Mouse (Mus musculus): ENCODE results near the gene Esf1.
A peak's percentile ranks its signal among the peaks of the same experiment; 100 is the strongest.
"Not testable (repeated sequence)": the region's sequence is repeated elsewhere in the genome, so short reads cannot be mapped to it uniquely, and the experiment has no call there.

Gene Esf1

GRCm38 (mm10) chr2:140170127-140170802 is at the start of gene Esf1, which contains the start of gene Ndufaf5:
TSS of gene Esf1 (minus strand) at chr2:140170564.
TSS of gene Ndufaf5 (plus strand) at chr2:140170649.
- DNase-seq (ENCODE audit: low read depth, low spot score) = peak; percentile 96

- no peak for DNase-seq (ENCODE audit: low read depth, low spot score)
Observed at GRCm38 (mm10) chr2:140215965-140216364, 45.6 kb upstream of the Esf1 start.

DNA sequence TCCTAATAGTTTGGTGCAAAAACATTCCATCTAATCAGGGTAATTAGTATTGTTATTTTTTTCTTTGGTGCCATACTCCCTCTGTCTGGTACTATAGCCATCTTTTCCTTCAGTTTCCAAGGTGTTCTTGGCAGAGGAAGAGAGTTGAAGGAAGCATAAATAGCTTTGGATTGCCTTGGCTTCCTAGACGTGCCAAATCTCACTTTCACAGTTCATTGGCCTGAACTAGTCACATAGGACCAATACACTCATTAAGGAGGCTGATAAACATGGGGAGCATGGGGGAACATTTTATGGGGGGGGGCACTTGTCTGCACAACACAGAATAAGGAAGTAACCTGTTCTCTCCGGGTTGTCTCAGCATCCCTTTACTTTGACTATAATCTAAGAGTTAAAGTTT is 45.1 kb upstream of the Esf1 start:
- DNase-seq (ENCODE audit: low read depth, low spot score) = no peak

GRCm38 (mm10) chr2:140214519-140215027 is 44.2 kb upstream of the Esf1 start:
- no peak for DNase-seq (ENCODE audit: low read depth, low spot score)

- no peak for DNase-seq (ENCODE audit: low read depth, low spot score)
Observed at GRCm38 (mm10) chr2:140203756-140204155, 33.4 kb upstream of the Esf1 start.

- no peak for DNase-seq (ENCODE audit: low read depth, low spot score)
Observed at GRCm38 (mm10) chr2:140202573-140202972, 32.2 kb upstream of the Esf1 start.

DNA sequence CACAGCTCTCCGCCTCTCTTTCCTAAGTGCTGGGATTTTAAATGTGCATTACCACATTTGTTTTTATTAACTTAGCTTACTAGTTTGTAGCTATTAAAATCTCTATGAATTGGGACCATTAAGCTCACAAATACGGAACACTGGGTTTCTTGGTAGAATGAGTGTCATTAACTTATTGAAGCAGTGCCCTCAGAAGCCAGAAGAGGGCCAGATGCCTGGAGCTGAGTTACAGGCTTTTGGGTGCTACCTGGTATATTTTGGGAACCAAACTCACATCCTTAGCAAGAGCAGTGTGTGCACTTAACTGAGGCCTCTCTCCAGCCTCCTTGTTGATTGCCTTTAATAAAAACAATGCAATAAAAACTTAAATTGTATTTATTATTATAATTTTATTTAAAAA is 30.3 kb upstream of the Esf1 start:
- no peak for DNase-seq (ENCODE audit: low read depth, low spot score)

DNA sequence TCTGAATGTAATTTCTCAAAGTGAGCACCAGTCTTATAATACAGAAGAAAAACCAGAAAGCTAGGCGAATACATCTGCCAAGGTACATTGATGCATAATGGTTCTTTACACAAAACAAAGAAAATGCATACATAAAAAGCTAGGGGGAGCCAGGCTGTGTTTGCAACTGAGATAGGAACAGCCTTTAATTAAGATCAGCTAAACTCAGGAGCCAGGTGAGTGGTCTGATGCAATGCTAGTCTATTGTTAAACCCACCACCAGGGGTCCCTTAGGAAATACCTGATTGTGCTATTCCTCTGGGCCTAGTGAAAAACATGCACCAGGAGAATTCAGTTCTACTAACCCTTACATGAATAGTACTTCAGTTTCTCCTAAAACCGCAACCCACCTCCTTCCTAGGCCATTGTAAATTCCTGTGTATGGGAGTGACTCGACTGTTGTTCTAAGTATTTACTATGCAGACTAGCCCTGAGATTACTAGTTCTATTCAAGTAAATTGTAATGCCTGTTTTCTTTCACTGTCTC is 15.4 kb upstream of the Esf1 start:
- not testable (repeated sequence) for DNase-seq (ENCODE audit: low read depth, low spot score)

GRCm38 (mm10) chr2:140170803-140171553 is 614 bp upstream of the Esf1 start:
- DNase-seq (ENCODE audit: low read depth, low spot score) = no peak

GRCm38 (mm10) chr2:140169057-140169456 is 1.3 kb downstream of the Esf1 start:
- no peak for DNase-seq (ENCODE audit: low read depth, low spot score)

DNA sequence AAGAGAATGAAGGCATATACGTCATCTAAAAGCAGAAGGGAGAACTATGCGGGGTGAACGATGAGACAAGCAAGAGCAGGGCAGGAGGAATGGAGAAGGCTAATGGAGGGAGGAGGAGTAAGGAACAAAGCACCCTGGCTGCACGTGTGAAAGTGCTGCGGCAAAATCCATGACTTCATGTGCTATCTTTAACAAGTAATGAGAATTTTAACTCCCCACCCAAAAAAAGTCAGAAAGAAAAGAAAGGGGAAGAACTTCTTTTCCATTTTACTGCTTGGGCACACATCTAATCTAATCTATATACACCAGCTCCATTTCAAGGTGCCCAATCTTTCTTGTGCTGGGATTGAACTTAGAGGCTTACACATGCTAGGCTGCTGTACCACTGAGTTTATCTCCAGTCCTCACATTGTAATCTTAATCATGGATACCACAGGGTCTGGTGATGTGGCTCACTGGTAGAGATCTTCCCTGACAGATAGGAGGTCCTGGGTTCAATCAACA is 7.0 kb downstream of the Esf1 start:
- no peak for DNase-seq (ENCODE audit: low read depth, low spot score)

DNA sequence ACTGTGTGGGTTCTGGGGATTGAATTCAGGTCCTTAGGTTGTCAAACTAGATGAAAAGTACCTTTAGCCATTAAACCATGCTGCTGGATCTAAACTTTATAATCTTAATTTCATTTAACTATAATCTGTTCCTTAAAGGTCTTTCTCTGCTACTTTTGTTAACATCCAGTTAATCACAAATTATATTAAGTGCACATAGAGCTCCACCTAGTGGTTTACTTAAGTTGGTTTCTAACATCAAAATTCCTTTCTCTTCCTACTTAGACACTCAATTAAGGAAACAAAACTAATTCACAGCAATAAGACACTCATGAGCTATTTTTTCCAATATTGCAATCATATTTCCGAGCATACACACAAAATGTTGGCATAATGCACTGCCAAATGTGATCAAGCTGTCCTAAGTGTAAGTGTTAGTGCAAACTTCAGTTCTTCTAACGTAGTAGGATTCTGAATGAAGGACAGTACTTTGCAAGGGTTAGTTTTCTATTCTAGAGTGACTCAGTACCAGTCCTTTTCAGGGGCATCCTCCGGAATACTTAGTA is 11.1 kb downstream of the Esf1 start:
- DNase-seq (ENCODE audit: low read depth, low spot score) = peak; percentile 24

GRCm38 (mm10) chr2:140151743-140152142 is 18.6 kb downstream of the Esf1 start, which contains the start of gene Gm17374:
TSS of gene Gm17374 (plus strand) at chr2:140152043.
- DNase-seq (ENCODE audit: low read depth, low spot score) = not testable (repeated sequence)

DNA sequence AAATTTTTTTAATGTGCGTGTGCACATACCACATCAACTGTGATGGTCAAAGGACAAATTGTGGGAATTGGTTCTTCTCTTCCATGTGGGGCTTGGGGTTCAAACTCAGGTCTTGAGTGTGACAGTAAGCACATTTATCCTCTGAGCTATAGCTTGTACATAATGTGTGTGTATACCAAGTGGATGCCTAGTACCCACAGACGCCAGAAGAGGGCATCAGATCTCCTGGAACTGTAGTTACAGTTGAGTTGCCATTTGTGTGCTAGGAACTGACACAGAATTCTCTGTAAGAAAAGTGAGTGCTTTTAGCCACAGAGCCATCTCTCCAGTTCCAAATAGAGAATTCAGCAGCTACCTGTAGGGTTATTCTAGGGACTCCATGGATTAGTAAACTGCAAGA is 44.8 kb downstream of the Esf1 start:
- DNase-seq (ENCODE audit: low read depth, low spot score) = no peak

DNA sequence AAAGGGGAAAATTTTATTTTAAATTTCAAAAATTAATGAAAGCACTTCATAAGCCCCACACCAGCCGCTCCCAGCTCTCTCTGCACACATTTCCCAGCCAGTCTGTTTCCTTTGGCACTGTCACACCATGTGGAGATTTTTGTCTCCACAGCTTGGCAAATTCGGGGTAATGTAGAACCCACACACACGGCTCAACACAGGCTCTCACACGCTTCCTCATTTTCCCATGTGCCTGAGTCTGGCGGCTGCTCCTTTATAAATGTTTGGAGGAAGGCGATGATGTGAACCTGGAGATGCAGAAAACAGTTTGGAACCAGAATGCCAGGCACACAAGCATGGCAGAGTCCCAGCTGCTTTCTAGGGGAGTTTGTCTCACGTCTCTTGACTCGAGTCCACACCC is 56.5 kb downstream of the Esf1 start:
- no peak for DNase-seq (ENCODE audit: low read depth, low spot score)

GRCm38 (mm10) chr2:140108945-140109344 is 61.4 kb downstream of the Esf1 start:
- no peak for DNase-seq (ENCODE audit: low read depth, low spot score)

DNA sequence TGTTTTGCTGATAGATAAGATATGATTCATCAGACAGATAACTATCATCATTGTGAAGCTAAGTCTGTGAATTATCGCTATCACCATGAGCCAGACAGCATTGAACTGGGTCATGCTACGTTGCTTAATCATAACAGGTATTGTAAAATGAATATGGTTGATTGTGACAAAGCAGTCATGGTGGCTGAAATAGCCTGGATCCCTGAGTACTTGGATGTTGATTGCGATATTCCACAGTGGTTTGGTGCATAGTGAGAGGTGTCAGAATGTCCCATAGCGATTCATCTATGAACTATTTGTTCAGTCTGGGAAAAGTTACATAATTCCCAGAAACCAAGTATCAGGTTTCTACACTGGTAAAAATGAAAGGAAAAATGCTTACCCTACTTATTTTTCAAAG is 62.7 kb downstream of the Esf1 start:
- no peak for DNase-seq (ENCODE audit: low read depth, low spot score)

- no peak for DNase-seq (ENCODE audit: low read depth, low spot score)
Observed at GRCm38 (mm10) chr2:140104951-140105350, 65.4 kb downstream of the Esf1 start.

DNA sequence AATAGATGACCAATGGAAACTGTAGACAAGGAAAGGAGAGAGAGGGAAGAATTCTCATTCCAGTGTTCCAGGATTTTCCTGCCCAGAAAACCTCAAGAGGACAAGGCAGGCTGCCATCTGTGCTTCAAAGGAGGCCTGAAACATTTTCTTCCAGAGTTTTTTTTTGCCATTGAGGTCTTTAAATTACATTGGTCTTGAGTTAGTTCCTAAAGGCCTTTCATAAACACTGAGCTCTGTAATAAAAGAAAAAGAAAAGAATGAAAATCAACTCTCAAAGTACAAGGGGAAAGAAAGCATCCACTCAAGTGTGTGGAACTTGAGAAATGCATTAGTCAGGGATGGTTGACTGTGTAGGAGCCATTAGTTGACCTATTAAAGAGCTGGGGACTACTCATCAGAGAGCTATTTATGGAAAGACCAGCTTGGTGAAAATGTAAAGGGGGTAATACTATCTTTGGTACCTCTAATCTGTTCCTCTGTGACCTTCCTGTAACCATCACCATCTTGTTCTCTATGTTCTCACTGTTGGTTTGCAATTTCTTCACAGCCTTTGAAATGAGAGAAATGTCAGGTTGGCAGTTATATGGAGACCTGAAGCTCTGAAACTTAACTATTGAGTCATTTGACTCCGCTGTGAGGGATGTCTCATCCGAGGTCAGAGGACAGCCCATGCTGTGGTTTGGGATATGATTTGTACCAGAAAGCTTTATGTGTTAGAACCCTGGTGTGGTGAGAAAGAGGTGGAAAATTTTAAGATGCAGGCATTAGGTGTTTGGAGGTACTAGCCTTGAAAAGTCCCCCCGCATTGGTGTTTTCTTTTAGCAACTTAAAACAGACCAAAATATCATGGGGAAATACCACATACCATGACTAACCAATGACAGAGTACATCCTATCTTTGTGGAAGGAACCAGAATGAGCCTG is 69.6 kb downstream of the Esf1 start:
- no peak for DNase-seq (ENCODE audit: low read depth, low spot score)

GRCm38 (mm10) chr2:140099971-140100370 is 70.4 kb downstream of the Esf1 start:
- DNase-seq (ENCODE audit: low read depth, low spot score) = no peak

DNA sequence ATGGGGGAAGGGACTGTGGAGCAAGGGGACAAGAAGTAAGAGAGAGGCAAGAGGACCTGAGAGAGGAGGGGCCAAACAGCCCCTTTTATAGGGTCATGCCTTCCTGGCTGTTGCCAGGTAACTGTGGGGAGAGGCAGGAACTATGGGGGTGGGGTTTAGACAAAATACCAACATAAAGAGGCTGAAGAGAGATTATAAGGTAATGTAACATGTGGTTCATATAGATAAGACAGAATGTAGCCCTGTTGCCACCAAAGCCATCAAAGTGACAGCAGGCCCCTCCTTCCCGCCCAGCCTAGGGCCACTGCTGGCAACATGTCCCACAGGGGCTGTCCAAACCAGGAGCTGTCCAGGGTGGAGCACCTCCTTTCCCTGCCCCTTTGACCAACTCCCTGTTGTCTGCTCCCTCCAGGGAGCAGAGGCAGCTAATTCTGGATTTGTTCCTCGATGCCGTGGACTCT is 73.2 kb downstream of the Esf1 start:
- DNase-seq (ENCODE audit: low read depth, low spot score) = peak; percentile 85

Data from c-Kit-negative CD71-positive TER-119-positive erythroid progenitor cells, embryonic 14.5 days (primary cell).